Mouse (Mus musculus) B cell, adult 67 days (primary cell): ENCODE data around the gene Cpa4. TPM values are rescaled to one million over a fixed set of nuclear protein-coding genes. Genes with fewer than 3 reads are reported as not detected.

Source experiments
- total RNA-seq, 2 experiments: library from RNA; stranded (reverse); gene quantifications; 4 replicates each; pipeline ENCODE4 v1.2.4; 2023

Gene Cpa4
- total RNA-seq = not detected

GRCm38 (mm10) chr6:30568069-30568468 is at the start of gene Cpa4:
Cpa4 (plus strand) TSS chr6:30568369.

GRCm38 (mm10) chr6:30541009-30541799 is 27.0 kb upstream of the Cpa4 start, which contains the start of gene Cpa2:
Cpa2 (plus strand) TSS chr6:30541582.

GRCm38 (mm10) chr6:30610710-30611109 is 42.5 kb downstream of the Cpa4 start, which contains the start of gene Cpa5:
Cpa5 (plus strand) TSS chr6:30611010.

GRCm38 (mm10) chr6:30638674-30639268 is 70.6 kb downstream of the Cpa4 start, which contains the start of gene Cpa1:
Cpa1 (plus strand) TSS chr6:30639218.

Other genes starting within 250 kb of the Cpa4 start
- gene Zc3hc1, start 177.3 kb upstream of the Cpa4 start, total RNA-seq = 10 to 100 TPM; 26.7 to 37.1 TPM
- 10 to 100 TPM; 20.5 to 26.3 TPM for gene Klhdc10, start 166.5 kb upstream of the Cpa4 start, total RNA-seq
- 10 to 100 TPM; 37.9 to 38.8 TPM for gene Tmem209, start 58.6 kb upstream of the Cpa4 start, total RNA-seq
- 1 to 10 TPM in 1 of 2 experiments, under 1 TPM in 1; 0.65 to 1.4 TPM for gene Ssmem1, start 58.5 kb upstream of the Cpa4 start, total RNA-seq
- not detected for gene Cpa2, start 26.8 kb upstream of the Cpa4 start, total RNA-seq
- not detected for gene Cpa5, start 42.6 kb downstream of the Cpa4 start, total RNA-seq
- gene Cpa1, start 70.8 kb downstream of the Cpa4 start, total RNA-seq = not detected
- 10 to 100 TPM in 1 of 2 experiments, 1 to 10 TPM in 1; 8.0 to 13.1 TPM for gene Cep41, start 125.4 kb downstream of the Cpa4 start, total RNA-seq
- gene Mest, start 155.2 kb downstream of the Cpa4 start, total RNA-seq = not detected